Mouse (Mus musculus) myocyte (in vitro differentiated cells): ENCODE measurements around the gene Wwox.

Source experiments
- E2F4 ChIP-seq: IDR thresholded peaks from one replicate; pipeline ENCODE4 v1.6.1; 2011; ENCODE audit warnings: mild to moderate bottlenecking, control low read depth, moderate library complexity; ENCODE audit not compliant: insufficient read depth
- POLR2A ChIP-seq: IDR thresholded peaks from one replicate; pipeline ENCODE4 v1.6.1; 2011; ENCODE audit warnings: low read depth, mild to moderate bottlenecking, control low read depth, moderate library complexity; ENCODE audit not compliant: insufficient read length

DNA sequence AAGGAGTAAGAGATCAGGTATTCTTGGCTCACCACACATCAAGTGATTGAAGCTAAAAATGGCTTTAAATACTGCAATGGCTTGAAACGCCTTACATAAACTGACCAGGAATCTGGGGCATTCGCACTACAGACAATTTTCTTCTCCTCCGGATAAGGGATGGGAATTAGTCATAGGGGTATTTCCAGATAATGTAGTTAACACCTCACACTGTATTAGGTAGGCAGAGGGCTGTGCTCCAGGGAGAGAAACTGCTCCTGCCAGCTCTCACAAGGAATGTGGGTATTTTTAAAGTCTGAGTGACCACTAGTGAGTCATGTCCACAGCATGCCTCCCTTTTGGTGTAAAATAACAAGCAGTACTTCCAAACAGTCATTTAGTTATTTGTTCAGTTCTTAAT, 894.5 kb downstream of the Wwox start:
- TF ChIP-seq POLR2A (no peak), E2F4 (no peak)
